Mouse (Mus musculus) ES-E14 (cell line): ENCODE measurements around the gene Slc25a19. TPM values are rescaled to one million over a fixed set of nuclear protein-coding genes. Genes with fewer than 3 reads are reported as not detected.

ENCODE experiments used
- DNase-seq: peaks from one replicate; pipeline ENCODE4 v3.0.0-alpha.2; 2013; ENCODE audit warnings: low read depth, low spot score
- H3K27ac ChIP-seq: 2 replicates; pipeline ENCODE4 v1.5.1; 2012; ENCODE audit warnings: low read depth, mild to moderate bottlenecking, low read length, moderate library complexity, mixed read lengths; ENCODE audit not compliant: poor library complexity, insufficient read depth, severe bottlenecking
- H3K36me3 ChIP-seq: 2 replicates; pipeline ENCODE4 v1.6.1; 2012; ENCODE audit warnings: mild to moderate bottlenecking, low read length, moderate library complexity, mixed read lengths; ENCODE audit not compliant: control insufficient read depth, poor library complexity, insufficient read depth, severe bottlenecking
- H3K4me1 ChIP-seq, 2 experiments: fragments of 150-350 bp in 1 of 2; sonication (generic) in 1 of 2; 2 replicates each; pipeline ENCODE4 v1.6.1; 2012; ENCODE audit warnings: low read length in 2 of 2, mild to moderate bottlenecking in 1 of 2, mixed read lengths in 1 of 2; ENCODE audit not compliant: control insufficient read depth in 2 of 2, insufficient read depth in 2 of 2, poor library complexity in 1 of 2
- H3K4me3 ChIP-seq, 2 experiments: fragments of 150-350 bp in 1 of 2; sonication (generic) in 1 of 2; 2 replicates each; pipeline ENCODE4 v1.5.1; 2012; ENCODE audit warnings: low read length in 2 of 2, low read depth in 1 of 2, mild to moderate bottlenecking in 1 of 2, mixed read lengths in 1 of 2; ENCODE audit not compliant: insufficient read depth in 1 of 2, poor library complexity in 1 of 2, severe bottlenecking in 1 of 2
- H3K9ac ChIP-seq: 2 replicates; pipeline ENCODE4 v1.6.1; 2012; ENCODE audit warnings: low read depth, mild to moderate bottlenecking, low read length, mixed read lengths; ENCODE audit not compliant: poor library complexity, insufficient read depth, severe bottlenecking
- H3K9me3 ChIP-seq: fragments of 150-350 bp; sonication (generic); 2 replicates; pipeline ENCODE4 v1.6.1; 2012; ENCODE audit warnings: low read depth, mild to moderate bottlenecking, low read length; ENCODE audit not compliant: control insufficient read depth, insufficient read depth
- CHD2 ChIP-seq: IDR thresholded peaks from 2 replicates; pipeline ENCODE4 v1.6.1; 2014; ENCODE audit warnings: mild to moderate bottlenecking, low read depth, low read length, inconsistent platforms
- HCFC1 ChIP-seq: IDR thresholded peaks from 2 replicates; pipeline ENCODE4 v1.6.1; 2012; ENCODE audit warnings: low read length, inconsistent platforms, borderline replicate concordance; ENCODE audit not compliant: insufficient read depth
- MAFK ChIP-seq: IDR thresholded peaks from 2 replicates; pipeline ENCODE4 v1.6.1; 2014; ENCODE audit warnings: mild to moderate bottlenecking, low read depth, low read length, inconsistent platforms; ENCODE audit not compliant: insufficient read depth
- ZC3H11A ChIP-seq: IDR thresholded peaks from 2 replicates; pipeline ENCODE4 v1.6.1; 2012; ENCODE audit warnings: low read depth, mild to moderate bottlenecking, inconsistent platforms, low read length, borderline replicate concordance
- ZNF384 ChIP-seq: IDR thresholded peaks from 2 replicates; pipeline ENCODE4 v1.6.1; 2012; ENCODE audit warnings: low read depth, low read length, inconsistent platforms
- in situ Hi-C, 2 experiments: fragments of 600-800 bp; cut with MboI; formaldehyde crosslinking; loops; one replicate each; pipeline ENCODE4 v1.15.1; 2025; ENCODE audit warnings: low sequenced_read_pairs in 2 of 2, inconsistent platforms in 1 of 2; ENCODE audit not compliant: unreplicated experiment in 2 of 2
- total RNA-seq: library from RNA; depleted of rRNA; stranded (reverse); fragments of 300-350 nt; gene quantifications from 2 replicates; pipeline ENCODE4 v1.2.3, GENCODE M21; 2012

The Slc25a19 gene
- total RNA-seq, 1 experiment: 23.6 TPM

DNA sequence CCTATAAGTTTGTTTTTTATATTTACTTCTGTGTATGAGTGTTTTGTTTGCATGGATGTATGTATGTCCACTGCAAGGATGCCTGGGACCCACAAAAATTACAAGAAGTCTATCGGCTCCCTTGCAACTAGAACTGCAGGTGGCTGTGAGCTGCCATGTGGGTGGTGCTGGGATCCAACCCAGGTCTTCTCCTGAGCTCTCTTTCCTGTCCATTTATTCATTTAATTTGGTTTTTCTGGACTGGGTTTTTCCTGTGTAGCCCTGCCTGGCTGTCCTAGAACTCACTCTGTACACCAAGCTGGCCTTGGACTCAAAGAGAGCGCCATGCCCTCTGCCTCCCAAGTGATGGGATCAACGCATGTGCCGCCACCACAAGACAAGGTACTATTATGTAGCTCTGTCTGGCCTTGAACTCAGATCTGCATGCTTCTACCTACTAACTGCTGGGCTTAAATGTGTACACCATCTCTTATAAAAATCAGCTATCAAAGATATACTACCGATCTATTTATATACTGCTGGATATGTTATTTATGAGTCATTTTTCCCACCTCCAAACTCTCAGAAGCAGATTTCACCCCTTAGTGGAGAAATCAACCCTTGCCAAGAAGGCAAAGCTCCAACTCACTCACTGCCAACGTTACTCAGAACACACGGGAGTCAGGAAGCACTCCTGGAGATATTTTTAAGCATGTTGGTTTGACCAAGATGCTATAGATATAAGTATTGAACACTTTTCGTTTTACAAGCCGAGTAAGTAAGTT lies 45.6 kb upstream of the Slc25a19 start:
- in situ Hi-C loops: no loop called here
- TF ChIP-seq ZNF384: no peak
- TF ChIP-seq ZC3H11A: no peak
- TF ChIP-seq MAFK: no peak
- TF ChIP-seq CHD2: no peak
- TF ChIP-seq HCFC1: no peak
- DNase-seq: no peak
- Histone ChIP-seq H3K9ac (no peak overlapping the region), H3K4me1 (peaks cover 12 to 21% of the 10 kb centered on the region in 2 experiments; a peak in 3 of 4 replicates), H3K9me3 (no peaks in the 10 kb centered on the region), H3K36me3 (no peaks in the 10 kb centered on the region; the same call in 1 of the 2 replicates), H3K27ac (no peak overlapping the region), H3K4me3 (no peak overlapping the region)

DNA sequence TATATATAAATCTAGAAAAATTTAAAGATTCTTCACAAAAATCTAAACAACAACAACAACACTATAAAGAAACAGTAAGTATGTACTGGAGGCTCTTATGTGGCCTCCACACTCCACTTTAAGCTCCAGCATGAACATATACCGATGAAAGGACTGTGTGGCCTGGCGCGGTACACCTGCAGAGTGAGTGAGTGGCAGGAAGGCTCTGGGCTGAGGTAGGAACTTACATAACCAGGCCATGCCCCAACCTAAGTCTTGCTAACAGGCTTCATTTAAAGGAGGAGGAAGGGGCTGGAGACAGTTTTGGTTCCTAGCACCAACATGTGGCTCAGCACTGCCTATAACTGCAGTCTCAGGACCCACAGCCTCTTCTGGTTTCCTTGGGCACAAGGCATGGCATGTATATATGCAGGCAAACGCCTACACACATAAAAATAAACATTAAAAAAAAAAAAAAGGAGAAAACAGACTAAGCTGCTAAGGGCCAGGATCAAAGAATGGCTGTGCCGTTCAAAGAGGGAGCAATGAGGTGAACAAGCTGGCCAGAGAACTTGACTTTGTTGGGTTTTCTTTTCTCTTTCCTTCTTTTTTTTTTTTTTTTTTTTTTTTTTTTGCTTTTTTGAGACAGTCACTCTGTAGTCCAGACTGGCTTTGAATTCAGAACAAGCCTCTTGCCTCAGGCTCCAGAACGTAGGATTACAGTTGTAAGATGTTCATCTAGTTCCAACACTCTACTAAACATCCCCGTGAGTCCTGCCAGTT lies 44.3 kb upstream of the Slc25a19 start:
- Histone ChIP-seq H3K27ac (no peak overlapping the region; the same call in 1 of the 2 replicates), H3K4me1 (peaks cover 12 to 22% of the 10 kb centered on the region in 2 experiments; a peak in 3 of 4 replicates), H3K9me3 (no peaks in the 10 kb centered on the region), H3K9ac (no peak overlapping the region), H3K36me3 (no peaks in the 10 kb centered on the region; the same call in 1 of the 2 replicates), H3K4me3 (no peak overlapping the region)
- in situ Hi-C loops: no loop called here
- DNase-seq: no peak
- TF ChIP-seq ZC3H11A: no peak
- TF ChIP-seq CHD2: no peak
- TF ChIP-seq ZNF384: no peak
- no peak for TF ChIP-seq HCFC1
- no peak for TF ChIP-seq MAFK

DNA sequence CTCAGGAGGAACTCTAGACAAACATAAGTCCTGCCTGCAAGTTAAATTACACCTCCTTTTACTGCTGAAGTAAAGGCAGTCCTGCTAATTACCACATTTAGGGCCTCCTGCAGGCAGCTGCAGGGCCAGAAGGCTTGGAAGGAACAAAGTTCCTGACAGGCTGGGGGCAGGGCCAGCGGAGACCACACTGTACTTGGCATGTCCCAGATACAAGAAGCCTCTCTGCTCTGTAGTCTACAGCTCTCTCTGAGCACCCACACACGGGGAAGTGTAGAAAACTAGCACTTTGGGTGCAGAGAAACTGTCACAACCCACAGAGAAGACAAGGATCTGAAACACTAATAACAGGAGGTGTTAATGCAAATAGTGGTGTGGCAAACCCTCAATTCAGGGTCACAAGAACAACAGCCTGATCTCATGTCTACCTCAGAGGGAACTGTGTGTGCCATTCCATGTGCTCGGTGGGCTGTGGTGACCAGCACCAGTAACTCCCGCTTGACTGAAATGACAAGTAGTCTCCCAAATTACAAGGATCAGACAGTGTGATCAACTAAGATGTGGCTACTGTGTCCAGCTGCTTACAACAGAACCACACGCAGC lies 42.5 kb upstream of the Slc25a19 start:
- TF ChIP-seq HCFC1: no peak
- no peak for TF ChIP-seq ZNF384
- no peak for TF ChIP-seq MAFK
- no peak for TF ChIP-seq ZC3H11A
- no peak for TF ChIP-seq CHD2
- no peaks in the 10 kb centered on the region for H3K9me3 ChIP-seq
- H3K36me3 ChIP-seq: no peaks in the 10 kb centered on the region; the same call in 1 of the 2 replicates
- in situ Hi-C loops: no loop called here
- no peak overlapping the region for H3K4me3 ChIP-seq
- H3K9ac ChIP-seq: no peak overlapping the region
- H3K27ac ChIP-seq: no peak overlapping the region
- no peak for DNase-seq
- H3K4me1 ChIP-seq: peaks cover 12 to 20% of the 10 kb centered on the region in 2 experiments; a peak in 3 of 4 replicates

DNA sequence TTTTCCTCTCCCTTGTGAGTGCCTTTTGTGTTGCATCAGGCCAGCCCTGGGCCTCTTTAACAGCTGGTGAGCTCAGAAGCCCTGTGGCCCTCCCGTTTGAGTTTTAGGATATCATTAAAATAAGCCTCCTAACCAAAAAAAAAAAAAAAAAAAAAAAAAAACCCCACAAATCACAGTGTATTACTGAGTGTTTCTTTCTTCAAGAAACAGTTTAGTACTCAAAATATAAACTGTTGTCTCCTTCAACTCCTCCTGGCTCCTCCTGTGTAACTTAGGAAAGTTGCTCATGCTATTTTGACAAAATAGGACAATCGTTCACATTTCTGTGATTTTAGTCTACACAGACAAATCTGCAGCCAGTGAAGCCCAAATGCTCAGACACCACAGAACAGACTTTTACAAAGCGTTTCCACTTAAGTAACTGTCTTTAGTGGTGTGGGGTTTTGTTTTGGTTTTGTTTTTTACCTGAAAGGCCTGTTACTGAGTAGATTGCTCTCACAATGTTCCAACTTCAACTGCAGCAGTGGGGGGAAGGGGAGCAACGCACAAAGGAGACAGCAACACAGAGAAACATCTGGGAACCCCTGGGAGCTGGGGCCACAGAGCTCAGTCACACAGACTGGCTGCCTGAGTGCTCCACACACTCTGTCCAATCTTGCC lies 35.7 kb upstream of the Slc25a19 start:
- in situ Hi-C loops: no loop called here
- no peak overlapping the region for H3K9ac ChIP-seq
- no peaks in the 10 kb centered on the region; the same call in 1 of the 2 replicates for H3K36me3 ChIP-seq
- no peak for DNase-seq
- peaks cover 0 to 10% of the 10 kb centered on the region in 2 experiments; a peak in 1 of 4 replicates for H3K4me1 ChIP-seq
- no peak overlapping the region for H3K4me3 ChIP-seq
- H3K9me3 ChIP-seq: no peaks in the 10 kb centered on the region
- TF ChIP-seq ZNF384: no peak
- no peak for TF ChIP-seq ZC3H11A
- no peak overlapping the region for H3K27ac ChIP-seq
